Mouse (Mus musculus): ENCODE results near the gene Setd6. TPM values are rescaled to one million over a fixed set of nuclear protein-coding genes. Genes with fewer than 3 reads are reported as not detected.

Gene Setd6
- total RNA-seq, 2 experiments from 2014 or later, result 21.2 to 21.6 TPM

Small RNA genes within 50 kb of the gene (microRNA-seq; reads per million reads assigned to microRNA genes)
- 2.0 reads per million for gene Mir7073

Other genes with a start within 250 kb of the Setd6 start
- gene Csnk2a2, start 225.8 kb upstream of the Setd6 start, total RNA-seq (2021), result 100 to 1,000 TPM in 1 of 2 experiments, 10 to 100 TPM in 1; 93.5 to 101 TPM
- gene Ccdc113, start 181.8 kb upstream of the Setd6 start, total RNA-seq (2021), result 1 to 10 TPM in 1 of 2 experiments, under 1 TPM in 1; 0.73 to 1.4 TPM
- not detected for gene Prss54, start 139.5 kb upstream of the Setd6 start, total RNA-seq (2021)
- gene Gins3, start 82.4 kb upstream of the Setd6 start, total RNA-seq (2021), result 1 to 10 TPM; 1.3 TPM
- gene Ndrg4, start 38.9 kb upstream of the Setd6 start, total RNA-seq (2021), result 1,000 to 10,000 TPM; 1,340 to 1,419 TPM
- gene Cnot1, start 91.6 kb downstream of the Setd6 start, total RNA-seq (2021), result 100 to 1,000 TPM; 136 to 146 TPM
- 100 to 1,000 TPM; 101 to 114 TPM for gene Sap18b, start 109.5 kb downstream of the Setd6 start, total RNA-seq (2021)
- gene Slc38a7, start 137.7 kb downstream of the Setd6 start, total RNA-seq (2021), result 10 to 100 TPM; 31.4 to 35.4 TPM
- gene Got2, start 172.7 kb downstream of the Setd6 start, total RNA-seq (2021), result 100 to 1,000 TPM; 210 to 215 TPM